Mouse (Mus musculus) induced T-regulatory cell, adult 2 months (primary cell): ENCODE results near the gene Cst13.
"Not testable (repeated sequence)": the region's sequence is repeated elsewhere in the genome, so short reads cannot be mapped to it uniquely, and the experiment has no call there.

Experiments used
- DNase-seq: peaks from one replicate; pipeline ENCODE4 v3.0.0-alpha.2; 2012; ENCODE audit warnings: low read depth

Gene Cst13

GRCm38 (mm10) chr2:148819909-148820308 is at the start of gene Cst13:
Gene Cst13 (plus strand): TSS chr2:148820081.
- no peak for DNase-seq

GRCm38 (mm10) chr2:148771397-148771796 is 48.5 kb upstream of the Cst13 start, which contains the start of gene Cst11:
Gene Cst11 (minus strand): TSS chr2:148771497.
- not testable (repeated sequence) for DNase-seq

- no peak for DNase-seq
Observed at GRCm38 (mm10) chr2:148781709-148782108, 38.2 kb upstream of the Cst13 start, which contains the start of gene 8030411F24Rik. Gene 8030411F24Rik (plus strand): TSS chr2:148782009.

GRCm38 (mm10) chr2:148789142-148789541 is 30.7 kb upstream of the Cst13 start, which contains the start of gene Cst12:
Gene Cst12 (plus strand): TSS chr2:148789361.
- DNase-seq = no peak

GRCm38 (mm10) chr2:148798485-148798884 is 21.4 kb upstream of the Cst13 start, which contains the start of gene Cst8:
Gene Cst8 (plus strand): TSS chr2:148798785.
- DNase-seq = no peak

GRCm38 (mm10) chr2:148801491-148801921 is 18.4 kb upstream of the Cst13 start:
- DNase-seq = no peak

GRCm38 (mm10) chr2:148806696-148807095 is 13.2 kb upstream of the Cst13 start:
- no peak for DNase-seq

- no peak for DNase-seq
Observed at GRCm38 (mm10) chr2:148825986-148826385, 6.1 kb downstream of the Cst13 start.

- no peak for DNase-seq
Observed at GRCm38 (mm10) chr2:148834912-148835311, 15.0 kb downstream of the Cst13 start, which contains the start of gene Cst9. Gene Cst9 (plus strand): TSS chr2:148835147.

GRCm38 (mm10) chr2:148838075-148838777 is 18.3 kb downstream of the Cst13 start:
- no peak for DNase-seq

GRCm38 (mm10) chr2:148839224-148839623 is 19.3 kb downstream of the Cst13 start:
- no peak for DNase-seq

GRCm38 (mm10) chr2:148851116-148851906 is 31.4 kb downstream of the Cst13 start:
- DNase-seq = peak; percentile 68

GRCm38 (mm10) chr2:148856630-148857400 is 36.9 kb downstream of the Cst13 start:
- DNase-seq = no peak

- DNase-seq = no peak
Observed at GRCm38 (mm10) chr2:148857506-148857905, 37.6 kb downstream of the Cst13 start.

- no peak for DNase-seq
Observed at GRCm38 (mm10) chr2:148860993-148861392, 41.1 kb downstream of the Cst13 start.

- no peak for DNase-seq
Observed at GRCm38 (mm10) chr2:148861693-148862092, 41.8 kb downstream of the Cst13 start.

- DNase-seq = no peak
Observed at GRCm38 (mm10) chr2:148864966-148865365, 45.1 kb downstream of the Cst13 start, which contains the start of gene 9230104L09Rik. Gene 9230104L09Rik (minus strand): TSS chr2:148865038.

- DNase-seq = no peak
Observed at GRCm38 (mm10) chr2:148868959-148869358, 49.1 kb downstream of the Cst13 start.

GRCm38 (mm10) chr2:148870526-148870925 is 50.6 kb downstream of the Cst13 start:
- no peak for DNase-seq

GRCm38 (mm10) chr2:148872860-148873259 is 53.0 kb downstream of the Cst13 start:
- no peak for DNase-seq

GRCm38 (mm10) chr2:148874224-148874616 is 54.3 kb downstream of the Cst13 start:
- no peak for DNase-seq
